Mouse (Mus musculus): ENCODE measurements at regions not wholly inside any gene's neighbourhood (a gene's known extent, or its start where the extent isn't known, plus 50 kb on each side); places are given as distances from the start of the nearest gene placed in this dataset.

- no peak for DNase-seq
Observed at GRCm38 (mm10) chr8:35991936-35992603, 226.5 kb downstream of the Gm19410 start.

- no peak for DNase-seq
Observed at GRCm38 (mm10) chr8:35996330-35997077, 230.9 kb downstream of the Gm19410 start.

DNA sequence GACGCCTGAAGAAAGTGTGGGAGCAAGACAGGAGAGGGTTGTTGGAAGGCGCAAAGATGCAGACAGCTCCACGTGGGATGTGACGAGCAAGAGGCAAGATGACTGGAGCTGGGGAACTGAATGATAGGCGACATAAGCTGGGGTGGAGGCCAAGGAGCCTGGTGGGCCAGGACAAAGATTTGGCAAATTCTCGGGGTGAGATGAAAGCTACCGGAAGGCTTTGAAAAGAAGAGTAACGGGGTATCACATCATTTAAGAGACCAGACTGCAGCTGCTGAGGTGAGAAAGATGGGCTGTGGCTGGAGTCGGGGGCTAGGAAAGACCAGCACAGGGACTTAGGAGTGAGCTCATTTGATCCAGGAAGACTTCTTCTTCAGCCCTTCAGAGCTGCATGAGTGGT is 234.0 kb downstream of the Gm19410 start:
- no peak for DNase-seq

DNA sequence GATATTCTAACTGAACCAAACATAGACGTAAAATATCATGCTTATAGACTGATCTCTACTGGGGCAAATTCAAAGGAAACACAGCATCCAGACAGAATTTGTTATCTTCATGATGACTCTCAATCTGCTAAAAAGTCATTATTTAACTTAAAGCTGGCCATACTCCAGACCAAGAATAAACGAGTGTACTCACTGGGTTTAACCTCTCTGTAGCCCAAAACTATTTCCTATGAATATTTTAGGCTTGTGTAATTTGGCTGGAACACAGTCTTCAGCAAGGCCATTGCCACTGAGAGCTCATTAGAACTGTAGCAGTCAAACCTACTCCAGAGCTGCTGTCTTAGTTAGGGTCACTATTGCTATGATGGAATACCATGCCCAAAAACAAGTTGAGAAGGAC is 238.8 kb downstream of the Gm19410 start:
- no peak for DNase-seq

DNA sequence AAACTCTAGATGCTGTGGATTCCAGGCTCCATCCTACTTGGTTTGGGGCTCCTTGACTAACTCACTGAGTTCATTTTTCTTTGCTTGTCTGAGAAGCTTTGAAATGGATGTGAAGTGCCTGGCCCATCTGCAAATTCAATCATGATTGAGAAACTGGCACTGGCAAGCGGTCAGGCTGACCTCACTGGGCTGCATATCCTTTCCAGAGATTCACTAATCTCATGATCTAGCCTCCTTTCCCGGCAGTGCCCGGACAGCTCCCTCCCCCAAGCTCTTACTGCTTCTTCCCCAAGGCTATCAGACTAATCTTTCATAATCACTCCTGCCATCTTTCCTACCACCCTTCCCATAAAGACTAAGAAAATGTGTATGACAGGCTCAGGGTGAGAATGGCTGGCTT is 239.9 kb downstream of the Gm19410 start:
- DNase-seq: peak; percentile 17

GRCm38 (mm10) chr8:36007724-36008123 is 242.1 kb downstream of the Gm19410 start:
- DNase-seq: no peak

DNA sequence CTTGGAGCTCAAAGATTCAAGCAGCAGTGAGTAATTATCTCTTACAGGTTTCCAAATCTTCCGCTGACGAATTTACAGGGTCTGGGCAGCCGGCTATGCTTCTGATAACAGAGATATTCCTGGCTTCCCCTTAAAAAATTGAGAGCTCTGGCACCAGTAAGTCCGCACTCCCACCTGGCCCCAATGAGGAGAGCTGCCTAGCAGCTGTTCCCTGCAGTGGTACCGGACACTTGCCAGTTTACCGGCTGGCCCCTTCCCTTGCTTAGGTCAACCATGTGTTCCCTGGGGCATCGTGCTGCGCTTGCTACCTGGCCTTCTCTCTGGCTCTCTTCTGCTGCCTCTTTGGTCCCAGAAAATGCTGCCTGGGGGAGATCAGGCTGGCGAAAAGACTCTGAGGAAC is 244.0 kb downstream of the Gm19410 start:
- no peak for DNase-seq

- no peak for DNase-seq
Observed at GRCm38 (mm10) chr8:36010446-36011217, 245.0 kb downstream of the Gm19410 start.

GRCm38 (mm10) chr8:36014862-36015261 is 249.3 kb downstream of the Gm19410 start:
- DNase-seq: no peak

DNA sequence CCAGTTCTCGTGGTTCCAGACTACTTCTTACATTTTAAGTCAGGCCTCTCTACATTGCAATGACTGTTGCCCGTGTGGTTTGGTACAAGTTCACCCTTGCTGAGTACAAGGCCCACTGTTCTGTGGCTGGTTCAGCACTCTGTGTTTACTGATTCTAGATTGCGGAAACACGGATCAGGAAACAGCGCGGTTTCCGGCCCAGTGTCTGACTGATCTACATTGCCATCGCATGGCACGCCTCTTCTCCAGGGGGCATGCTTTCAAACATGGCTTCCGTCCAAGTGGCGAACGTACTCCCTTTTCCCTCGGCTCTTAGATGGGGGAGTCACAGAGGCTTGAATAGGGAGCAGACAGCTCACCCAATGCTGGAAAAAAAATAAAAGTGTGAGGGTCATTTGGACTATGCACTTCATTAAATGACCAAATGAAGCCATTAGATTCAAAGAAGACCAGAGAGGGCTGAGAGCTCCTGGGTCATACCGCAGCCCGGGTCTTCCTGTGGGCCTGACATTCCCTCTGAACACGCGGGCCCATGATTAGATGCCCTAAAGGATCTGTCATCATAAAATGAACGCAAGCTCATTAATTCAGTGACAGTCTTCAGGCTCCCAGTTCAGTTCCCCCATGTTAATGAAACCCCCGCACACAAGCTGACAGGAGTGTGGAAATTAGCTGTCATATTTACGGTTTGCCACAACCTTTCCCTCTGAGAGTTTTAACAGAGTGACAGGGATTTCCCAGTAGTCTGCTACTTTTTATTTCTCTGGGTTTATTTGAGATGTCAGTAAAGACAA is 250.9 kb downstream of the Gm19410 start:
- DNase-seq: no peak

GRCm38 (mm10) chr8:36018993-36019753 is 253.6 kb downstream of the Gm19410 start:
- no peak for DNase-seq

- no peak for DNase-seq
Observed at GRCm38 (mm10) chr8:36019895-36020294, 254.3 kb downstream of the Gm19410 start.

GRCm38 (mm10) chr8:36027586-36027985 is 262.0 kb downstream of the Gm19410 start:
- no peak for DNase-seq

DNA sequence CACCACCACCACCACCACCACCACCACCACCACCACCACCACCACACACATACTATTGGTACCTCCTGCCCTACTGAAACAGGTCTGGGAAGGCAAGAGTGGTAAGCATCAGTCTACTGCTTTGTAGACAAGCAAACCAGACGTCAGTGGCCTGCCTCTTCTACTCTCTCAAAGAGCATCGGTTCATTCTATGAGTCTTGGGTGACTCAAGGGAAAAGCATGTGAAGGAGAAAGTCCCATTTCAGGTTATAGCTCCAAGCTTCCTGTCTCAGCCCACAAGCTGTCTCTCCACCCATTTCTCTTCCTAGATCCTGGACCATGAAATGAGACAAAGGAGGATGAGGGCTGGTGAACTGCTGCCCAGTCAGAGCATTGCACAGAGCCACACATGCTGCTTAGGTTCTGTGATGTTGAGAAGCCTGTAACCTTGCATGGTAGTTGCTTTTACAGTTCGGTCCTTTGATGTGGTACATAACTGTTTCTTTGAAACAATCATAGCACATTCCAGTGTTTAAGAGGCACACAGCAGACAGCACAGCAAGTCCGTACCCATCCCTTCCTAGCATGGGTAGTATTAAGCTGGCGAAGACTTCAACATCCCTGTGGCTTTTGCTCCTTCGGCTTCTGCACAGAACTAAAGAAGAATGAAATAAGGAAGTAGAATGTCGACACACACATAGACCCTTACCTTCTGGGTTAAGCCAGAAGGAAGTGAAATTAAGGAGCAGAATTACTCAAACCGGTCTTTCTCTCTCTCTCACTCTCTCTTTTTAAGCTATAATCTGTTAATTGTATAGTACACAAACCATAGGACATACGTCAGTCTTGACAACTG is 262.7 kb downstream of the Gm19410 start:
- no peak for DNase-seq

DNA sequence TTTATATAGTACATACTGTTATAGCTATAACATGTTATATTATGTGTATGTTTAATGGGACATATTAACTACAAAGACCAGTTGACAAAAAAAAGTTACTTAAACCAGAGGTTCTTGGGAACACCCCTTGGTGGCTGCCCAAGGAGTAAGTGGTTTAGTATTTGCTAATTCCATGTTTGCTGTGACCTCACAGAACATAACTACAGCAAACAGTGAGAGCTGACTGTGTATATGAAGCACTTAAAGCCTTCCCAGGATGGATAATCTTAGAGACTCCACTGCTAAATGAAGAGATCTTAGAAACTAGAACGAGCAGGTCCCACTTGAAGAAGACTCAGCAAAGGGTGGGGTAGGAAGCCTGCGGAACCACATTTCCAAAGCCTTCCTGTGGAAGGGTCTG is 263.9 kb downstream of the Gm19410 start:
- DNase-seq: no peak

- no peak for DNase-seq
Observed at GRCm38 (mm10) chr8:36030237-36030636, 264.6 kb downstream of the Gm19410 start.

DNA sequence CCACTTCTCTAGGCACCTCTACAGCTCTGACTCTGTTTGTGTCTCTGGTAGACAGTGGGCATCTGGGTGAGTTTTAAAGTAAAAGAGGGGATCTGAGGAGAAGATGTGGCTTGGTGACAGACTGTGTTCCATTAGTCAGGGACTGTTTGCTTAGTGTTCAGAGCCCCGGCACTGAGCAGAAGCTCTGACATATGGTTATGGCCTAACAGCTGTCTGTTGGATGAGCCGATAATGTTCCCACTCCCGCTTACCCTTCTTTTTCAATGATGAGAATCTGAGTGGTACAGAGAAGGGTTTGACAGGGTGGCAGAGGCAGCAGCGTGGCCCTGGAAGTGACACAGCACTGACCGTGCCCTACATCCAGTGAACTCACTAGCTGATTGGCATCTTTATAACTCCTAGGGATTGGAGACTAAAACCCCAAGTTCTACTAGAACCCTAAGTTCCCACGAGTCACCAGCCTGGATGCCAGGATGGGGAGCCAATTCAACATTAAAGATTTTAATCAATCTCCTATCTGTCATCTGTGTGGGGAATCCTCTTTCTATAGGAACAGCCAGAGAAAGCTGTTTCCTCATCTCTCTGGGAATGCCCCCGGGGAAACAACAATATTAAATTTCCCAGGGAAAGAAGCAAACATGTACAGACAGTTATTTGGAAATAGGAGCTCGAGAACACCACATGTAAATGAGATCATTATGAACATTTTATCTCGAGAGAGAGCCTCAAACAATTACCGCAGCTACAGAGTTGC is 266.6 kb downstream of the Gm19410 start:
- DNase-seq: no peak

DNA sequence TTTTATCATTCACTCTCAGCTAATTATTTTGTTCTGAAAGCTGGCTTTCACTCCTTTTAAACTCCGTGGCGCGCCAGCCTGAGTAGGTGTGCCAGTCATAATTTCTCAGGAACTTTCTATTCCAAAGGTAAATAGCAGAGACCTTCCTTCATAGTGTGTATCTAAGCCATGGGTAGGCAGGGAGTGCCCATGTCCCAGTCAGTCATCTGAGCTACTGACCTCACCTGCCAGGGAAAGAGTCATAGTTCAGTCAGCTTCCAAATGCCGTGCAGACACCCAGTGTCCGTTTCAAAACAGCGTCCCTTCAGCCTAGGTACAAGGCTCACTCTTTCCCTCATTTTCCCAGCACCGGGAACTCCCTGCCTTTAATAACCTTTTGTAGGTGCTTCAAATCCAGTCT is 269.7 kb downstream of the Gm19410 start:
- no peak for DNase-seq

DNA sequence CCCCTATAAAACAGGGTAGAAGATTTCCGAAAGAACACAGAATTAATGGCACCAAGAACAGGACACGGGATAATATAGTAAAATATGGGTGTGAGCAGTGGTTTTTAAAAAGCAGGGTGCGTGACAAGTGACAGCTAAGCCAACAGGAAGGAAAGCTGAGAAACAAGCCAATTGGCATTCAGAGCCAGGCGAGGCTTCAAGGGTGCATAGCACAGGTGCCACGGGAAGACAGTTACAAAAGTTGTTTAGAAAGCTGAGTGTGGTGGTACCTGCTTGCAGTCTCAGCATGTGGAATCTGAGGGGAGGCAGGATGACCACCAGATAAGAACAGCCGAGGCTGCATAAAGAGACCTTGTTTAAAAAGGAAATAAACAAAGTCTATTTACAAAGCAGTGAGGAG is 270.7 kb downstream of the Gm19410 start:
- no peak for DNase-seq

Measured in adrenal gland, postnatal 10 days (tissue).